Mouse (Mus musculus) liver, embryonic 14.5 days (tissue): ENCODE measurements around the gene Leng9. TPM values are rescaled to one million over a fixed set of nuclear protein-coding genes. Genes with fewer than 3 reads are reported as not detected.
"Not testable (repeated sequence)": the region's sequence is repeated elsewhere in the genome, so short reads cannot be mapped to it uniquely, and the experiment has no call there.

Experiments
- ATAC-seq: fragments of 200-750 bp; cut with Nextera tagmentation; 2 replicates; pipeline ENCODE4 v1.8.0; 2017; ENCODE audit warnings: moderate number of reproducible peaks, mild to moderate bottlenecking, moderate library complexity; ENCODE audit not compliant: insufficient read depth
- DNase-seq, 3 experiments: peaks; one replicate each; pipeline ENCODE4 v3.0.0-alpha.2; 2012 to 2013; ENCODE audit warnings: low read depth in 3 of 3, low spot score in 3 of 3
- H3K27ac ChIP-seq: fragments of 300-500 bp; sonication (generic); 2 replicates; pipeline ENCODE4 v1.5.1; 2014; ENCODE audit warnings: moderate library complexity, mild to moderate bottlenecking, control low read depth, inconsistent platforms
- H3K27me3 ChIP-seq: fragments of 300-500 bp; sonication (generic); 2 replicates; pipeline ENCODE4 v1.6.1; 2014; ENCODE audit warnings: mild to moderate bottlenecking, low read length, moderate library complexity; ENCODE audit not compliant: control insufficient read depth, insufficient read depth
- H3K36me3 ChIP-seq: fragments of 300-500 bp; sonication (generic); replicated peaks from 2 replicates; pipeline ENCODE4 v1.6.1; 2014; ENCODE audit warnings: low read depth; ENCODE audit not compliant: control insufficient read depth, insufficient read depth
- H3K4me1 ChIP-seq, 2 experiments: fragments of 200-500 bp in 1 of 2; fragments of 300-500 bp in 1 of 2; sonication (generic) in 1 of 2; replicated peaks; 2 replicates each; pipeline ENCODE4 v1.6.1; 2012 to 2014; ENCODE audit warnings: antibody characterized with exemption in 1 of 2, inconsistent platforms in 1 of 2, low read length in 1 of 2; ENCODE audit not compliant: control insufficient read depth in 2 of 2, insufficient read depth in 2 of 2
- H3K4me2 ChIP-seq: fragments of 300-500 bp; sonication (generic); 2 replicates; pipeline ENCODE4 v1.6.1; 2014; ENCODE audit warnings: low read depth, mild to moderate bottlenecking, control low read depth, moderate library complexity
- H3K4me3 ChIP-seq, 2 experiments: fragments of 200-500 bp in 1 of 2; fragments of 300-500 bp in 1 of 2; sonication (generic) in 1 of 2; 2 replicates each; pipeline ENCODE4 v1.5.1; 2012 to 2014; ENCODE audit warnings: low read depth in 2 of 2, low read length in 2 of 2, mild to moderate bottlenecking in 2 of 2, control low read depth in 1 of 2, inconsistent platforms in 1 of 2, moderate library complexity in 1 of 2; ENCODE audit not compliant: insufficient read depth in 1 of 2
- H3K9ac ChIP-seq: fragments of 300-500 bp; sonication (generic); replicated peaks from 2 replicates; pipeline ENCODE4 v1.6.1; 2014; ENCODE audit warnings: mild to moderate bottlenecking, control low read depth, moderate library complexity
- H3K9me3 ChIP-seq: fragments of 300-500 bp; sonication (generic); 2 replicates; pipeline ENCODE4 v1.6.1; 2016; ENCODE audit warnings: low read length, mixed read lengths; ENCODE audit not compliant: control insufficient read depth
- CTCF ChIP-seq: IDR thresholded peaks from 2 replicates; pipeline ENCODE4 v1.5.1; 2016; ENCODE audit warnings: antibody characterized with exemption, low read depth, control low read depth
- EP300 ChIP-seq: IDR thresholded peaks from 2 replicates; pipeline ENCODE4 v1.6.1; 2016; ENCODE audit warnings: antibody characterized with exemption, low read depth
- WGBS: fragments of 180-500 bp; shearing (Covaris S2); extraction: QIAGEN DNeasy Blood & Tissue Kit; methylation state at CpG from one replicate; pipeline ENCODE4 v1.1.7; 2014; ENCODE audit not compliant: insufficient replicate concordance; 5-methylcytosine and 5-hydroxymethylcytosine counted together
- polyA plus RNA-seq, 2 experiments: library from polyadenylated mRNA; depleted of rRNA in 1 of 2; stranded (reverse) in 1 of 2; unstranded in 1 of 2; fragments of >200 nt; fragmentation: Nextera tagmentation in 1 of 2; extraction: Ambion mirVana in 1 of 2; gene quantifications; 2 replicates each; pipeline versions ENCODE4 v1.2.1 to v1.2.3; 2012 to 2014

Leng9 gene
- polyA plus RNA-seq, 2 experiments = 0.56 to 0.71 TPM

GRCm38 (mm10) chr7:4164090-4164910 lies 14.1 kb upstream of the Leng9 start, which contains the start of gene Cdc42ep5:
Gene Cdc42ep5 (minus strand): TSS chr7:4164860.
- peak within 1 kb of the TSS; percentile 51 for H3K4me2 ChIP-seq
- no peak within 1 kb of the TSS for H3K27ac ChIP-seq
- H3K36me3 ChIP-seq = no peaks in the 10 kb centered on the region
- H3K4me1 ChIP-seq = peaks cover 0 to 9% of the 10 kb centered on the region in 2 experiments; a peak in 2 of 4 replicates
- TF ChIP-seq CTCF = no peak
- TF ChIP-seq EP300 = no peak
- H3K9me3 ChIP-seq = no peaks in the 10 kb centered on the region
- ATAC-seq = peak; percentile 73
- 2% methylated on average over 19 of the region's 20 CpGs for WGBS
- H3K27me3 ChIP-seq = no peaks in the 10 kb centered on the region
- peak within 1 kb of the TSS; percentile 25 to 49 for H3K4me3 ChIP-seq
- no peak within 1 kb of the TSS; the same call in 1 of the 2 replicates for H3K9ac ChIP-seq
- DNase-seq = no peak

- peak; percentile 48; the same call in 1 of the 2 replicates for ATAC-seq
- WGBS = 1% methylated on average over 11 of the region's 11 CpGs
- H3K27ac ChIP-seq = no peak overlapping the region
- H3K9ac ChIP-seq = no peak overlapping the region; the same call in 1 of the 2 replicates
- H3K9me3 ChIP-seq = no peaks in the 10 kb centered on the region
- no peak for TF ChIP-seq EP300
- TF ChIP-seq CTCF = no peak
- peaks cover 0 to 9% of the 10 kb centered on the region in 2 experiments; a peak in 2 of 4 replicates for H3K4me1 ChIP-seq
- H3K4me3 ChIP-seq = peak overlapping the region; percentile 25 to 49
- H3K27me3 ChIP-seq = no peaks in the 10 kb centered on the region
- peak overlapping the region; percentile 51 for H3K4me2 ChIP-seq
- no peak for DNase-seq
- H3K36me3 ChIP-seq = no peaks in the 10 kb centered on the region
Measured at GRCm38 (mm10) chr7:4163571-4164072, 13.4 kb upstream of the Leng9 start.

GRCm38 (mm10) chr7:4161596-4161995 lies 11.4 kb upstream of the Leng9 start:
- not testable (repeated sequence) for H3K9ac ChIP-seq, ATAC-seq, H3K4me1 ChIP-seq, H3K36me3 ChIP-seq, H3K4me3 ChIP-seq, H3K9me3 ChIP-seq, H3K27me3 ChIP-seq, H3K27ac ChIP-seq, DNase-seq, H3K4me2 ChIP-seq
- 67% methylated on average over 4 of the region's 4 CpGs for WGBS

GRCm38 (mm10) chr7:4154976-4155375 lies 4.8 kb upstream of the Leng9 start:
- WGBS = 59% methylated on average over 4 of the region's 4 CpGs
- Histone ChIP-seq H3K9ac (no peak overlapping the region), H3K4me1 (peaks cover 3 to 10% of the 10 kb centered on the region in 2 experiments), H3K9me3 (no peaks in the 10 kb centered on the region), H3K27me3 (0 out of 2 replicates have a peak, but pooled peaks cover 3% of the 10 kb centered on the region), H3K4me3 (no peak overlapping the region), H3K4me2 (no peak overlapping the region), H3K36me3 (no peaks in the 10 kb centered on the region), H3K27ac (no peak overlapping the region)
- TF ChIP-seq CTCF (no peak), EP300 (no peak)
- no peak for DNase-seq
- ATAC-seq = no peak

- WGBS = 55% methylated on average over 5 of the region's 5 CpGs
- Histone ChIP-seq H3K4me1 (peaks cover 3 to 10% of the 10 kb centered on the region in 2 experiments), H3K27ac (no peak overlapping the region), H3K9ac (no peak overlapping the region), H3K4me2 (no peak overlapping the region), H3K27me3 (0 out of 2 replicates have a peak, but pooled peaks cover 3% of the 10 kb centered on the region), H3K4me3 (no peak overlapping the region), H3K36me3 (no peaks in the 10 kb centered on the region), H3K9me3 (no peaks in the 10 kb centered on the region)
- TF ChIP-seq EP300 (no peak), CTCF (no peak)
- no peak for DNase-seq
- no peak for ATAC-seq
Measured at GRCm38 (mm10) chr7:4154356-4154755, 4.2 kb upstream of the Leng9 start.
